Mouse (Mus musculus) embryonic facial prominence, embryonic 14.5 days (tissue): ENCODE results near the gene Gm13306. TPM values are rescaled to one million over a fixed set of nuclear protein-coding genes. Genes with fewer than 3 reads are reported as not detected.

Experiments
- polyA plus RNA-seq: library from polyadenylated mRNA; unstranded; fragments of >200 nt; fragmentation: Nextera tagmentation; extraction: Ambion mirVana; gene quantifications from 2 replicates; pipeline ENCODE4 v1.2.1, GENCODE M21; 2014

Gene Gm13306
- polyA plus RNA-seq, 1 experiment from 2014 or later, result 0.40 TPM

Other genes with a start within 250 kb of the Gm13306 start
- 53.6 TPM in 1 of 2 replicates, not detected in the other for gene Gm21541, start 249.8 kb upstream of the Gm13306 start, polyA plus RNA-seq
- 1.2 and 2.1 TPM in 2 replicates for gene Gm20878, start 211.9 kb upstream of the Gm13306 start, polyA plus RNA-seq
- 0.53 and 0.64 TPM in 2 replicates for gene Fam205a4, start 187.4 kb upstream of the Gm13306 start, polyA plus RNA-seq
- gene Gm21093, start 118.7 kb upstream of the Gm13306 start, polyA plus RNA-seq, result not detected in 2 replicates
- gene Gm3893, start 62.2 kb upstream of the Gm13306 start, polyA plus RNA-seq, result not detected in 2 replicates
- gene Gm13304, start 38.6 kb upstream of the Gm13306 start, polyA plus RNA-seq, result 0.43 TPM in 1 of 2 replicates, not detected in the other
- 0.51 and 0.80 TPM in 2 replicates for gene Gm13305, start 15.2 kb downstream of the Gm13306 start, polyA plus RNA-seq
- not detected in 2 replicates for gene Gm10600, start 87.2 kb downstream of the Gm13306 start, polyA plus RNA-seq
- 2.3 TPM in 1 of 2 replicates, not detected in the other for gene Ccl21b, start 102.3 kb downstream of the Gm13306 start, polyA plus RNA-seq
- not detected in 2 replicates for gene Gm21953, start 140.8 kb downstream of the Gm13306 start, polyA plus RNA-seq
- not detected in 2 replicates for gene Fam205a3, start 164.9 kb downstream of the Gm13306 start, polyA plus RNA-seq